Mouse (Mus musculus) spleen, adult 2 months (tissue): Measurements from ENCODE around the gene Rras2. TPM values are rescaled to one million over a fixed set of nuclear protein-coding genes. Genes with fewer than 3 reads are reported as not detected.

Source experiments
- DNase-seq, 2 experiments: peaks; one replicate each; pipeline versions ENCODE4 v3.0.0 to v3.0.0-alpha.2; 2012 to 2021; ENCODE audit warnings: low spot score in 2 of 2, low read depth in 1 of 2
- H3K27ac ChIP-seq: fragments of 200-500 bp; 2 replicates; pipeline ENCODE4 v1.5.1; 2012; ENCODE audit warnings: low read length, inconsistent platforms; ENCODE audit not compliant: insufficient read depth
- H3K27me3 ChIP-seq: fragments of 200-500 bp; 2 replicates; pipeline ENCODE4 v1.6.1; 2012; ENCODE audit warnings: mild to moderate bottlenecking, moderate library complexity, low read length, inconsistent platforms; ENCODE audit not compliant: control insufficient read depth, insufficient read depth
- H3K36me3 ChIP-seq: fragments of 200-500 bp; 2 replicates; pipeline ENCODE4 v1.6.1; 2012; ENCODE audit warnings: mild to moderate bottlenecking, low read length, inconsistent platforms; ENCODE audit not compliant: control insufficient read depth, insufficient read depth
- H3K4me1 ChIP-seq: fragments of 200-500 bp; 2 replicates; pipeline ENCODE4 v1.6.1; 2011; ENCODE audit warnings: inconsistent platforms; ENCODE audit not compliant: control insufficient read depth, insufficient read depth, insufficient read length
- H3K4me3 ChIP-seq: fragments of 200-500 bp; 2 replicates; pipeline ENCODE4 v1.5.1; 2011; ENCODE audit warnings: mild to moderate bottlenecking, inconsistent platforms; ENCODE audit not compliant: insufficient read depth, insufficient read length; ENCODE audit errors: extremely low read depth
- CTCF ChIP-seq: fragments of 200-500 bp; IDR thresholded peaks from 2 replicates; pipeline ENCODE4 v1.5.1; 2011; ENCODE audit warnings: mild to moderate bottlenecking, inconsistent platforms; ENCODE audit not compliant: insufficient read depth, insufficient read length, insufficient replicate concordance; ENCODE audit errors: extremely low read depth
- POLR2A ChIP-seq: fragments of 200-500 bp; IDR thresholded peaks from 2 replicates; pipeline ENCODE4 v1.6.1; 2011; ENCODE audit warnings: low read depth, low read length, inconsistent platforms
- WGBS: fragments of 180-500 bp; shearing (Covaris S2); methylation state at CpG from one replicate; pipeline ENCODE4 v1.1.7; 2018; 5-methylcytosine and 5-hydroxymethylcytosine counted together
- polyA plus RNA-seq: library from polyadenylated mRNA; depleted of rRNA; stranded (reverse); fragments of >200 nt; gene quantifications from 2 replicates; pipeline ENCODE4 v1.2.3, GENCODE M21; 2012

The Rras2 gene
- polyA plus RNA-seq, 1 experiment, result 14.4 TPM

- 26% methylated on average over 11 of the region's 11 CpGs for WGBS
- H3K36me3 ChIP-seq, result no peaks in the 10 kb centered on the region
- H3K27me3 ChIP-seq, result no peaks in the 10 kb centered on the region
- DNase-seq, result peak; percentile 60 to 87
- TF ChIP-seq POLR2A, result no peak
- TF ChIP-seq CTCF, result no peak
- H3K4me3 ChIP-seq, result no peak overlapping the region
- H3K27ac ChIP-seq, result peak overlapping the region; percentile 68
- H3K4me1 ChIP-seq, result peaks cover 29% of the 10 kb centered on the region
These were observed 48.5 kb downstream of the Rras2 start for GRCm38 (mm10) chr7:114068956-114069533.

- Histone ChIP-seq H3K27me3 (no peaks in the 10 kb centered on the region), H3K27ac (no peak overlapping the region), H3K4me1 (peaks cover 29% of the 10 kb centered on the region), H3K4me3 (no peak overlapping the region), H3K36me3 (no peaks in the 10 kb centered on the region)
- 28% methylated on average over 14 of the region's 14 CpGs for WGBS
- TF ChIP-seq CTCF, result peak; percentile 95; the same call in 1 of the 2 replicates
- TF ChIP-seq POLR2A, result no peak
- peak; percentile 65 to 80 for DNase-seq
These were observed 50.9 kb downstream of the Rras2 start for GRCm38 (mm10) chr7:114066529-114067178.

GRCm38 (mm10) chr7:114065407-114066185 lies 52.0 kb downstream of the Rras2 start:
- Histone ChIP-seq H3K4me3 (no peak overlapping the region), H3K36me3 (no peaks in the 10 kb centered on the region), H3K27ac (no peak overlapping the region), H3K27me3 (no peaks in the 10 kb centered on the region), H3K4me1 (peaks cover 24% of the 10 kb centered on the region)
- WGBS, result 82% methylated on average over 11 of the region's 11 CpGs
- DNase-seq, result no peak
- no peak for TF ChIP-seq CTCF
- TF ChIP-seq POLR2A, result no peak

- no peak for DNase-seq
- 82% methylated on average over 6 of the region's 6 CpGs for WGBS
- no peak overlapping the region for H3K27ac ChIP-seq
- no peak for TF ChIP-seq POLR2A
- peaks cover 10% of the 10 kb centered on the region; the same call in 1 of the 2 replicates for H3K4me1 ChIP-seq
- no peaks in the 10 kb centered on the region for H3K36me3 ChIP-seq
- H3K4me3 ChIP-seq, result no peak overlapping the region
- no peaks in the 10 kb centered on the region for H3K27me3 ChIP-seq
These were observed 53.6 kb downstream of the Rras2 start for GRCm38 (mm10) chr7:114063966-114064365.

- Histone ChIP-seq H3K27me3 (no peaks in the 10 kb centered on the region), H3K4me1 (peaks cover 6% of the 10 kb centered on the region; the same call in 1 of the 2 replicates), H3K27ac (no peak overlapping the region), H3K4me3 (no peak overlapping the region), H3K36me3 (0 out of 2 replicates have a peak, but pooled peaks cover 2% of the 10 kb centered on the region)
- DNase-seq, result no peak
- TF ChIP-seq POLR2A, result no peak
- no peak for TF ChIP-seq CTCF
- 61% methylated on average over 8 of the region's 8 CpGs for WGBS
These were observed 54.0 kb downstream of the Rras2 start for GRCm38 (mm10) chr7:114063534-114063933.

GRCm38 (mm10) chr7:114062451-114062850 lies 55.1 kb downstream of the Rras2 start:
- no peak overlapping the region for H3K27ac ChIP-seq
- no peak for DNase-seq
- peaks cover 5% of the 10 kb centered on the region; the same call in 1 of the 2 replicates for H3K36me3 ChIP-seq
- H3K4me3 ChIP-seq, result no peak overlapping the region
- 87% methylated on average over 1 of the region's 1 CpGs for WGBS
- peaks cover 2% of the 10 kb centered on the region; the same call in 1 of the 2 replicates for H3K4me1 ChIP-seq
- H3K27me3 ChIP-seq, result no peaks in the 10 kb centered on the region
- TF ChIP-seq CTCF (no peak), POLR2A (no peak)

GRCm38 (mm10) chr7:114060445-114060844 lies 57.1 kb downstream of the Rras2 start:
- H3K4me3 ChIP-seq, result no peak overlapping the region
- 85% methylated on average over 6 of the region's 6 CpGs for WGBS
- no peak overlapping the region for H3K27ac ChIP-seq
- H3K27me3 ChIP-seq, result no peaks in the 10 kb centered on the region
- no peak for DNase-seq
- peaks cover 6% of the 10 kb centered on the region; the same call in 1 of the 2 replicates for H3K36me3 ChIP-seq
- TF ChIP-seq POLR2A (no peak), CTCF (no peak)
- no peaks in the 10 kb centered on the region for H3K4me1 ChIP-seq
